Mouse (Mus musculus) intestine, embryonic 16.5 days (tissue): ENCODE results near the gene Slc7a15. TPM values are rescaled to one million over a fixed set of nuclear protein-coding genes. Genes with fewer than 3 reads are reported as not detected.
"Not testable (repeated sequence)": the region's sequence is repeated elsewhere in the genome, so short reads cannot be mapped to it uniquely, and the experiment has no call there.

Source experiments
- ATAC-seq: fragments of 200-750 bp; cut with Nextera tagmentation; 2 replicates; pipeline ENCODE4 v1.8.0; 2017; ENCODE audit warnings: moderate TSS enrichment, moderate library complexity
- H3K27ac ChIP-seq: fragments of 300-500 bp; sonication (generic); 2 replicates; pipeline ENCODE4 v1.5.1; 2014; ENCODE audit warnings: mild to moderate bottlenecking, low read length
- H3K27me3 ChIP-seq: fragments of 300-500 bp; sonication (generic); replicated peaks from 2 replicates; pipeline ENCODE4 v1.6.1; 2014; ENCODE audit warnings: low read length, control low read depth, mixed read lengths; ENCODE audit not compliant: control insufficient read depth, insufficient read depth
- H3K36me3 ChIP-seq: fragments of 300-500 bp; sonication (generic); 2 replicates; pipeline ENCODE4 v1.6.1; 2014; ENCODE audit warnings: low read length, control low read depth; ENCODE audit not compliant: control insufficient read depth, insufficient read depth
- H3K4me1 ChIP-seq: fragments of 300-500 bp; sonication (generic); 2 replicates; pipeline ENCODE4 v1.6.1; 2014; ENCODE audit warnings: low read length, control low read depth, mixed read lengths; ENCODE audit not compliant: control insufficient read depth, insufficient read depth
- H3K4me2 ChIP-seq: fragments of 300-500 bp; sonication (generic); 2 replicates; pipeline ENCODE4 v1.6.1; 2014; ENCODE audit warnings: low read depth, low read length, control low read depth
- H3K4me3 ChIP-seq: fragments of 300-500 bp; sonication (generic); 2 replicates; pipeline ENCODE4 v1.5.1; 2014; ENCODE audit warnings: mild to moderate bottlenecking, low read length
- H3K9ac ChIP-seq: fragments of 300-500 bp; sonication (generic); 2 replicates; pipeline ENCODE4 v1.6.1; 2014; ENCODE audit warnings: low read depth, low read length
- H3K9me3 ChIP-seq: fragments of 300-500 bp; sonication (generic); 2 replicates; pipeline ENCODE4 v1.6.1; 2016; ENCODE audit warnings: low read length, control low read depth; ENCODE audit not compliant: control insufficient read depth
- WGBS: fragments of 180-500 bp; shearing (Covaris S2); extraction: QIAGEN DNeasy Blood & Tissue Kit; methylation state at CpG from one replicate; pipeline ENCODE4 v1.1.7; 2014; 5-methylcytosine and 5-hydroxymethylcytosine counted together
- polyA plus RNA-seq: library from polyadenylated mRNA; unstranded; fragments of >200 nt; fragmentation: Nextera tagmentation; extraction: Ambion mirVana; gene quantifications from 2 replicates; pipeline ENCODE4 v1.2.1, GENCODE M21; 2015

Gene Slc7a15
- polyA plus RNA-seq, 1 experiment from 2014 or later, result 0.44 TPM

GRCm38 (mm10) chr12:8632737-8633365 lies 34.0 kb upstream of the Slc7a15 start:
- 90% methylated on average over 2 of the region's 2 CpGs for WGBS

GRCm38 (mm10) chr12:8631691-8632090 lies 32.8 kb upstream of the Slc7a15 start:
- Histone ChIP-seq H3K36me3 (no peaks in the 10 kb centered on the region), H3K27me3 (no peaks in the 10 kb centered on the region), H3K4me3 (no peak overlapping the region), H3K9ac (no peak overlapping the region), H3K4me1 (no peaks in the 10 kb centered on the region), H3K4me2 (no peak overlapping the region), H3K9me3 (no peaks in the 10 kb centered on the region), H3K27ac (no peak overlapping the region)
- 90% methylated on average over 1 of the region's 1 CpGs for WGBS
- ATAC-seq, result no peak

More at GRCm38 (mm10) chr12:8632737-8633365, 34.0 kb upstream of the Slc7a15 start:
- H3K4me1 ChIP-seq, result no peaks in the 10 kb centered on the region
- H3K36me3 ChIP-seq, result no peaks in the 10 kb centered on the region
- H3K4me3 ChIP-seq, result no peak overlapping the region
- H3K27ac ChIP-seq, result no peak overlapping the region
- no peak for ATAC-seq
- H3K27me3 ChIP-seq, result no peaks in the 10 kb centered on the region
- H3K4me2 ChIP-seq, result no peak overlapping the region
- no peaks in the 10 kb centered on the region for H3K9me3 ChIP-seq
- H3K9ac ChIP-seq, result no peak overlapping the region

GRCm38 (mm10) chr12:8629537-8629936 lies 30.7 kb upstream of the Slc7a15 start:
- no peak overlapping the region for H3K9ac ChIP-seq
- H3K4me2 ChIP-seq, result no peak overlapping the region
- ATAC-seq, result no peak
- no peak overlapping the region for H3K27ac ChIP-seq
- no peaks in the 10 kb centered on the region for H3K36me3 ChIP-seq
- H3K4me3 ChIP-seq, result no peak overlapping the region
- no peaks in the 10 kb centered on the region for H3K9me3 ChIP-seq
- no peaks in the 10 kb centered on the region for H3K27me3 ChIP-seq
- no peaks in the 10 kb centered on the region for H3K4me1 ChIP-seq
- WGBS, result 96% methylated on average over 6 of the region's 6 CpGs

GRCm38 (mm10) chr12:8620678-8621018 lies 21.8 kb upstream of the Slc7a15 start:
- 91% methylated on average over 5 of the region's 5 CpGs for WGBS
- Histone ChIP-seq H3K9me3 (no peaks in the 10 kb centered on the region), H3K36me3 (no peaks in the 10 kb centered on the region), H3K9ac (no peak overlapping the region), H3K4me2 (no peak overlapping the region), H3K4me1 (no peaks in the 10 kb centered on the region), H3K27ac (no peak overlapping the region), H3K4me3 (no peak overlapping the region), H3K27me3 (no peaks in the 10 kb centered on the region)
- no peak for ATAC-seq

- no peak overlapping the region for H3K27ac ChIP-seq
- no peaks in the 10 kb centered on the region for H3K4me1 ChIP-seq
- ATAC-seq, result no peak
- H3K36me3 ChIP-seq, result no peaks in the 10 kb centered on the region
- no peak overlapping the region for H3K4me3 ChIP-seq
- 89% methylated on average over 9 of the region's 9 CpGs for WGBS
- no peak overlapping the region for H3K4me2 ChIP-seq
- no peaks in the 10 kb centered on the region for H3K9me3 ChIP-seq
- no peaks in the 10 kb centered on the region for H3K27me3 ChIP-seq
- no peak overlapping the region for H3K9ac ChIP-seq
These were observed 21.2 kb upstream of the Slc7a15 start for GRCm38 (mm10) chr12:8619827-8620677.

- Histone ChIP-seq H3K4me2 (no peak overlapping the region), H3K27me3 (no peaks in the 10 kb centered on the region), H3K36me3 (no peaks in the 10 kb centered on the region), H3K9ac (no peak overlapping the region), H3K27ac (no peak overlapping the region), H3K4me3 (no peak overlapping the region), H3K4me1 (no peaks in the 10 kb centered on the region), H3K9me3 (no peaks in the 10 kb centered on the region)
- WGBS, result 90% methylated on average over 3 of the region's 3 CpGs
- no peak for ATAC-seq
These were observed 19.4 kb upstream of the Slc7a15 start for GRCm38 (mm10) chr12:8618271-8618670.

GRCm38 (mm10) chr12:8609070-8609469 lies 10.2 kb upstream of the Slc7a15 start:
- H3K4me2 ChIP-seq, result no peak overlapping the region
- H3K4me1 ChIP-seq, result no peaks in the 10 kb centered on the region
- 95% methylated on average over 3 of the region's 3 CpGs for WGBS
- H3K9ac ChIP-seq, result no peak overlapping the region
- no peaks in the 10 kb centered on the region for H3K27me3 ChIP-seq
- no peak overlapping the region for H3K27ac ChIP-seq
- no peaks in the 10 kb centered on the region for H3K9me3 ChIP-seq
- no peaks in the 10 kb centered on the region for H3K36me3 ChIP-seq
- H3K4me3 ChIP-seq, result no peak overlapping the region
- ATAC-seq, result no peak

- no peaks in the 10 kb centered on the region for H3K4me1 ChIP-seq
- H3K4me2 ChIP-seq, result no peak overlapping the region
- no peak for ATAC-seq
- no peaks in the 10 kb centered on the region for H3K36me3 ChIP-seq
- no peak overlapping the region for H3K4me3 ChIP-seq
- no peaks in the 10 kb centered on the region for H3K27me3 ChIP-seq
- no peaks in the 10 kb centered on the region; the same call in 1 of the 2 replicates for H3K9me3 ChIP-seq
- no peak overlapping the region for H3K27ac ChIP-seq
- WGBS, result 82% methylated on average over 7 of the region's 7 CpGs
- H3K9ac ChIP-seq, result no peak overlapping the region
These were observed 3.3 kb downstream of the Slc7a15 start for GRCm38 (mm10) chr12:8595611-8596010.

- ATAC-seq, H3K36me3 ChIP-seq, H3K27me3 ChIP-seq, H3K4me1 ChIP-seq, H3K4me3 ChIP-seq, H3K4me2 ChIP-seq, H3K9me3 ChIP-seq, H3K27ac ChIP-seq, H3K9ac ChIP-seq: not testable (repeated sequence)
- WGBS, result 92% methylated on average over 2 of the region's 2 CpGs
These were observed 7.5 kb downstream of the Slc7a15 start for GRCm38 (mm10) chr12:8591326-8591725.
